Mouse (Mus musculus): Measurements from ENCODE around the gene Arhgap25. TPM values are rescaled to one million over a fixed set of nuclear protein-coding genes. Genes with fewer than 3 reads are reported as not detected.
"Not testable (repeated sequence)": the region's sequence is repeated elsewhere in the genome, so short reads cannot be mapped to it uniquely, and the experiment has no call there.

The Arhgap25 gene
- 138 to 220 TPM (median 146 TPM) in 3 replicates for total RNA-seq (2017)

GRCm38 (mm10) chr6:87532953-87533710 lies at the start of gene Arhgap25:
Gene Arhgap25, minus strand, starts transcription at chr6:87533259.
- ATAC-seq (replicated peaks; ENCODE audit: insufficient number of reproducible peaks, low FRiP score, low TSS enrichment, poor library complexity, severe bottlenecking): peak; percentile 33

- no peak for ATAC-seq (replicated peaks; ENCODE audit: insufficient number of reproducible peaks, low FRiP score, low TSS enrichment, poor library complexity, severe bottlenecking)
Measured at GRCm38 (mm10) chr6:87582456-87582855, 49.4 kb upstream of the Arhgap25 start.

- ATAC-seq (replicated peaks; ENCODE audit: insufficient number of reproducible peaks, low FRiP score, low TSS enrichment, poor library complexity, severe bottlenecking): no peak
Measured at GRCm38 (mm10) chr6:87581581-87581980, 48.5 kb upstream of the Arhgap25 start.

GRCm38 (mm10) chr6:87581071-87581470 lies 48.0 kb upstream of the Arhgap25 start:
- no peak for ATAC-seq (replicated peaks; ENCODE audit: insufficient number of reproducible peaks, low FRiP score, low TSS enrichment, poor library complexity, severe bottlenecking)

- no peak for ATAC-seq (replicated peaks; ENCODE audit: insufficient number of reproducible peaks, low FRiP score, low TSS enrichment, poor library complexity, severe bottlenecking)
Measured at GRCm38 (mm10) chr6:87578247-87578646, 45.2 kb upstream of the Arhgap25 start.

GRCm38 (mm10) chr6:87576648-87577330 lies 43.7 kb upstream of the Arhgap25 start:
- no peak for ATAC-seq (replicated peaks; ENCODE audit: insufficient number of reproducible peaks, low FRiP score, low TSS enrichment, poor library complexity, severe bottlenecking)

GRCm38 (mm10) chr6:87571863-87572262 lies 38.8 kb upstream of the Arhgap25 start:
- not testable (repeated sequence) for ATAC-seq (replicated peaks; ENCODE audit: insufficient number of reproducible peaks, low FRiP score, low TSS enrichment, poor library complexity, severe bottlenecking)

GRCm38 (mm10) chr6:87567686-87568593 lies 34.9 kb upstream of the Arhgap25 start:
- no peak for ATAC-seq (replicated peaks; ENCODE audit: insufficient number of reproducible peaks, low FRiP score, low TSS enrichment, poor library complexity, severe bottlenecking)

GRCm38 (mm10) chr6:87565166-87565565 lies 32.1 kb upstream of the Arhgap25 start:
- ATAC-seq (replicated peaks; ENCODE audit: insufficient number of reproducible peaks, low FRiP score, low TSS enrichment, poor library complexity, severe bottlenecking): no peak

- ATAC-seq (replicated peaks; ENCODE audit: insufficient number of reproducible peaks, low FRiP score, low TSS enrichment, poor library complexity, severe bottlenecking): no peak
Measured at GRCm38 (mm10) chr6:87564356-87564755, 31.3 kb upstream of the Arhgap25 start.

GRCm38 (mm10) chr6:87553724-87554123 lies 20.7 kb upstream of the Arhgap25 start:
- no peak for ATAC-seq (replicated peaks; ENCODE audit: insufficient number of reproducible peaks, low FRiP score, low TSS enrichment, poor library complexity, severe bottlenecking)

GRCm38 (mm10) chr6:87552054-87552807 lies 19.2 kb upstream of the Arhgap25 start:
- ATAC-seq (replicated peaks; ENCODE audit: insufficient number of reproducible peaks, low FRiP score, low TSS enrichment, poor library complexity, severe bottlenecking): peak; percentile 87

- ATAC-seq (replicated peaks; ENCODE audit: insufficient number of reproducible peaks, low FRiP score, low TSS enrichment, poor library complexity, severe bottlenecking): no peak
Measured at GRCm38 (mm10) chr6:87547836-87548235, 14.8 kb upstream of the Arhgap25 start.

GRCm38 (mm10) chr6:87547431-87547830 lies 14.4 kb upstream of the Arhgap25 start:
- no peak for ATAC-seq (replicated peaks; ENCODE audit: insufficient number of reproducible peaks, low FRiP score, low TSS enrichment, poor library complexity, severe bottlenecking)

- ATAC-seq (replicated peaks; ENCODE audit: insufficient number of reproducible peaks, low FRiP score, low TSS enrichment, poor library complexity, severe bottlenecking): no peak
Measured at GRCm38 (mm10) chr6:87545331-87546217, 12.5 kb upstream of the Arhgap25 start.

- ATAC-seq (replicated peaks; ENCODE audit: insufficient number of reproducible peaks, low FRiP score, low TSS enrichment, poor library complexity, severe bottlenecking): peak; percentile 77
Measured at GRCm38 (mm10) chr6:87542027-87542426, 9.0 kb upstream of the Arhgap25 start.

GRCm38 (mm10) chr6:87541171-87541571 lies 8.1 kb upstream of the Arhgap25 start:
- ATAC-seq (replicated peaks; ENCODE audit: insufficient number of reproducible peaks, low FRiP score, low TSS enrichment, poor library complexity, severe bottlenecking): peak; percentile 86

Measured in monocyte, adult 5-6 weeks (primary cell).